ENCODE assay signal across 19 mouse cellular contexts in genomic region chr13:110725821-110726220, GRCm38 (mm10).
DNase-seq lines count a peak whose midpoint lies in the region; ATAC-seq lines count a peak whose summit lies in the region.
"Had no signal": no experiment of that assay in that cellular context is flagged by ENCODE, and none has a peak within 500 bp of the region (broad histone marks: within the 10 kb centered on the region; RNA-seq: fewer than 3 reads in every experiment).

No protein-coding gene starts in this region.

- H3K4me3 ChIP-seq in lung, embryonic 16.5 days (ENCODE audit: low read length): no peak overlapping the region
- H3K4me3 ChIP-seq: forebrain, embryonic 15.5 days; heart, embryonic 13.5 days; hindbrain, embryonic 12.5 days had no signal

- no peaks in the 10 kb centered on the region for H3K9me3 ChIP-seq in lung, embryonic 16.5 days (ENCODE audit: control insufficient read depth, low read length)
- H3K9me3 ChIP-seq: forebrain, embryonic 15.5 days; heart, embryonic 13.5 days; hindbrain, embryonic 12.5 days had no signal

- no peak overlapping the region for H3K4me2 ChIP-seq in lung, embryonic 16.5 days (ENCODE audit: low read depth, low read length)
- H3K4me2 ChIP-seq: forebrain, embryonic 15.5 days; heart, embryonic 13.5 days; hindbrain, embryonic 12.5 days had no signal

- DNase-seq in lung, postnatal 10 days: no peak
- DNase-seq in R1 (ENCODE audit: low read depth, low spot score): peak; percentile 23
- DNase-seq in naive thymus-derived CD4-positive, alpha-beta T cell, adult 2 months (ENCODE audit: low read depth): peak; percentile 5
- DNase-seq in layer of hippocampus, adult 18-20 months (ENCODE audit: low spot score in 2 of 2): no peak
- no peak for DNase-seq in layer of hippocampus, postnatal 25 days (ENCODE audit: extremely low spot score in 1 of 2, low spot score in 1 of 2)
- DNase-seq: adrenal gland, adult 2 months; adrenal gland, postnatal 25 days; B cell, adult 2 months; cerebellum, adult 18-20 months; cerebellum, adult 9-11 months; cerebellum, postnatal 36 days; gastrocnemius, postnatal 36 days; heart, adult 11 months; heart, postnatal 36 days had no signal

- H3K4me1 ChIP-seq in lung, embryonic 16.5 days (replicated peaks; ENCODE audit: control insufficient read depth, insufficient read depth, low read length): no peaks in the 10 kb centered on the region
- H3K4me1 ChIP-seq: forebrain, embryonic 15.5 days; hindbrain, embryonic 12.5 days had no signal

- H3K9ac ChIP-seq in lung, embryonic 16.5 days (ENCODE audit: low read length): no peak overlapping the region
- H3K9ac ChIP-seq: forebrain, embryonic 15.5 days; heart, embryonic 13.5 days; hindbrain, embryonic 12.5 days had no signal

- WGBS in lung, embryonic 16.5 days: 54% methylated on average over 3 of the region's 3 CpGs

- H3K36me3 ChIP-seq in lung, embryonic 16.5 days (ENCODE audit: control insufficient read depth, insufficient read depth, low read length): no peaks in the 10 kb centered on the region
- H3K36me3 ChIP-seq: forebrain, embryonic 15.5 days; heart, embryonic 13.5 days; hindbrain, embryonic 12.5 days had no signal

- no peak overlapping the region for H3K27ac ChIP-seq in lung, embryonic 16.5 days (ENCODE audit: low read length)
- H3K27ac ChIP-seq: forebrain, embryonic 15.5 days; heart, embryonic 13.5 days; hindbrain, embryonic 12.5 days had no signal

- no peaks in the 10 kb centered on the region for H3K27me3 ChIP-seq in lung, embryonic 16.5 days (ENCODE audit: control insufficient read depth, insufficient read depth, low read depth, low read length)
- H3K27me3 ChIP-seq: forebrain, embryonic 15.5 days; heart, embryonic 13.5 days; hindbrain, embryonic 12.5 days had no signal

- peak; percentile 49; the same call in 1 of the 2 replicates for ATAC-seq in lung, embryonic 16.5 days (ENCODE audit: low read depth)
- ATAC-seq: forebrain, embryonic 15.5 days; hindbrain, embryonic 16.5 days had no signal

Comparison
In these comparisons a context has a peak if more than half of its experiments do, and no peak if none do; other contexts are left out.
1. DNase-seq: peak in R1 (single experiment) and naive thymus-derived CD4-positive, alpha-beta T cell, adult 2 months (single experiment); none in lung, postnatal 10 days (single experiment), layer of hippocampus, adult 18-20 months (0 of 2) and layer of hippocampus, postnatal 25 days (0 of 2).